Mouse (Mus musculus) spleen, postnatal 10 days (tissue): ENCODE data around the gene Zranb3.

Source experiments
- DNase-seq, 2 experiments: peaks; one replicate each; pipeline ENCODE4 v3.0.0; 2021 to 2022; ENCODE audit warnings: low spot score in 2 of 2

Zranb3 gene

DNA sequence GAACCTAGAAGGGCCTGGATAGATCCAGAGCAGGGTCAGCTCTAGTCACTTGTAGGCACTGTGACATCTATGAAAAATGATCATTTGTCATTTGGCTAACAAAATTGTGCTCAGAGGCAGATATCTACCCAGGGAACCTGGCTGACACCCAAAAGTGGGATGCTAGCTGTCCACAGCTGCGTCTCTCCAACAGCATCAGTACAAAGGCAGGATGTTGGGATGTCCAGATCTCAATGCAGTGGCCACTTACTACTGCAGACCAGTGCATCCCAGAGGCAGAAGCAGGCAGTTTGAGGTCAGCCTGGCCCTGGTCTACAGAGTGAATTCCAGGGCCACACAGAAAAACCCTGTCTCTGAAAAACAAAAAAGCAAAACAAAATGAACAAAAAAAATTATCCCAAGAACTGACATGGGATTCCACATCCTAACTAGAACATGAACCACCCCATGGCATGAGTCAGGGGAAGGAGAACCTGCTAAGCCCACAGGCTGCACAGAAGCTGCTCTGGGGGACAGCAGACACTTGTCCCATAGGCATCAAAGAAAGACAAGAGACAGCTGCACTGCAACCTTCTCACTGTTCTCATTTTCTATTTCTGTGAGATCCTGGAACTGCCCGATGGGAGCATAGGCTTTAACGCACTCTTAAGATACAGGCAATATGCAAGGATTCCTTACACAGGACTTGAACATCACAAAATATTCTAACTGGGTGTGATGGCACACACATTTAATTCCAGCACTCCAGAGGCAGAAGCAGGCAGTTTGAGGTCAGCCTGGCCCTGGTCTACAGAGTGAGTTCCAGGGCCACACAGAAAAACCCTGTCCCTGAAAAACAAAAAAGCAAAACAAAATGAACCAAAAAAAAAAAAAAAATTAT, 156.9 kb downstream of the Zranb3 start:
- DNase-seq = no peak

DNA sequence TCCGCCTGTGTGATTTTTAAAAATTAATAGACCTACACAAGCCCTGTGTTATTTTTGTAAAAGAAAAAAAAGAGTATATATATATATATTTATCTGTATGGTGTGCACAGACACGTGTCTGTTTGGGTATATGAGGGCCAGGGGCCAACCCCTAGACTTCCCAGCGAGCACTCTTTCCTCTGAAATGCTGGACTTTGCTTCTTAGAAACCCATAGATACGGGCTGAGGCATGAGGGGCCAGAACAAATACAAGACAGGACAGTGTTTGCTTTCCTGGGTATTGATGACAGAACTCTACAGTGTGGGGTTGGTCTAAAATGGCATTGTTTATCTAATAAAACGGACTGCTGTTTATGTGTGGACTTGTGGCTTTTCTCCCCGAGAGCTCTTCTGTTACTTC, 159.3 kb downstream of the Zranb3 start:
- no peak for DNase-seq

- no peak for DNase-seq
Observed at GRCm38 (mm10) chr1:127942231-127942630, 160.6 kb downstream of the Zranb3 start.

DNA sequence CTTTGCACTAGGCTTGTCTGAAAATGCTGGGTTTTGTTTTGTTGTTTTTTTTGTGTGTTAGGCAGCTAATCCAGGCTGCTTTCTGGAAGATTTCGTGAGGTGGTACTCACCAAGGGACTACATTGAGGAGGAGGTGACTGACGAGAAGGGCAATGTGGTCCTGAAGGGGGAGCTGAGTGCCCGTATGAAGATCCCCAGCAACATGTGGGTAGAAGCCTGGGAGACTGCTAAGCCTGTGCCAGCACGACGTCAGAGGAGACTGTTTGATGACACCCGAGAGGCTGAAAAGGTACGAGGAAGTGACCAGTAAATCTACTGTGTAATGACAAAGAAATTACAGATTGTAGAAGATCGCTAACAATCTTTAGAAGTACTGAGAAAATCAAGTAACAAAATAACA, 165.6 kb downstream of the Zranb3 start:
- no peak for DNase-seq

DNA sequence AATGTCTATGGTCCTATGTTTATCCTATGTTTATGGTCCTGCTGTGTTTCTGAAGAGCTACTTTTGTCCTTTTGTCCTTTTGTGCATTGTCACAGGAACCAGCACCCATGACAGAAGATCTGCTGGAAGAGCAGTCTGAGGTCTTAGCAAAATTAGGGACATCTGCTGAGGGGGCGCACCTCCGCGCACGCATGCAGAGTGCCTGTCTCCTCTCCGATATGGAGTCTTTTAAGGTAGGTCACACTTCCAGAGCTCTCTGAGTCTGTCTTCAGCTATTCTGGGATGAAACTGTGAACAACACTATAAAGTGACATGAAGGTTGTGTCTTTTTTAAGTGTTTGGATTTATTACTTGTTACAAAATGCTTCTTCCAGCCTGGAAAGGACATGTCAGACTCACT, 168.5 kb downstream of the Zranb3 start:
- no peak for DNase-seq

- no peak for DNase-seq
Observed at GRCm38 (mm10) chr1:127933405-127933804, 169.4 kb downstream of the Zranb3 start.

- DNase-seq = no peak
Observed at GRCm38 (mm10) chr1:127915802-127916201, 187.0 kb downstream of the Zranb3 start.

- no peak for DNase-seq
Observed at GRCm38 (mm10) chr1:127915316-127915715, 187.5 kb downstream of the Zranb3 start.

DNA sequence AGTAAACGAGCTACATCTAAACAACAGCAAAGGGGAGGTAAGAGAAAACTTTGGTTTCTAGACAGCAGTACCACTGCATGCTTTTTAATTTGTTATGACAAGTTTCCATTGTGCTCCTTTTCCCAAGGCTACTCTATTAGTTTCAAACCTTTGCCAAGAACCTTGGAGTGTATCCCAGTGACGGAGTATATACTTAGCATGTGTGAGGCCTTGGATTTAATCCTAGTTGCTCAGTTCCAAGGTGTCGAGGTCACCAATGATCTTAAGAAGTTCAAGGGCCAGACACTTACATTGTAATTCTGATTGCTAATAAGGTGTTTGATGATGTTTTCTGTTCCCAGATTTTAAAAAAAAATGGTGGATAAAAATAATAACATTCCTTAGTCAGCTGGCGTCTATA, 189.7 kb downstream of the Zranb3 start:
- DNase-seq = no peak

- no peak for DNase-seq
Observed at GRCm38 (mm10) chr1:127904774-127905385, 198.0 kb downstream of the Zranb3 start.
